Mouse (Mus musculus): ENCODE data around the gene Ccdc34.

The Ccdc34 gene

GRCm38 (mm10) chr2:109995061-109995460 is 22.6 kb upstream of the Ccdc34 start:
- intact Hi-C loops (cut with DNase I) = loop anchor here (5.0 kb wide), 1 partner anchor 78 kb away; the partner anchor contains the start of gene Lgr4

- intact Hi-C loops (cut with DNase I) = loop anchor here (5.0 kb wide), 1 partner anchor 79 kb away; the partner anchor contains the start of gene Lgr4
Observed at GRCm38 (mm10) chr2:109996411-109996810, 21.2 kb upstream of the Ccdc34 start.

- intact Hi-C loops (cut with DNase I) = no loop called here
Observed at GRCm38 (mm10) chr2:110004668-110005067, 12.9 kb upstream of the Ccdc34 start.

- intact Hi-C loops (cut with DNase I) = no loop called here
Observed at GRCm38 (mm10) chr2:110005164-110005563, 12.5 kb upstream of the Ccdc34 start.

- intact Hi-C loops (cut with DNase I) = no loop called here
Observed at GRCm38 (mm10) chr2:110005596-110006239, 11.9 kb upstream of the Ccdc34 start.

- intact Hi-C loops (cut with DNase I) = no loop called here
Observed at GRCm38 (mm10) chr2:110007423-110008267, 10.0 kb upstream of the Ccdc34 start.

- intact Hi-C loops (cut with DNase I) = no loop called here
Observed at GRCm38 (mm10) chr2:110009449-110009848, 8.2 kb upstream of the Ccdc34 start.

GRCm38 (mm10) chr2:110012184-110012725 is 5.4 kb upstream of the Ccdc34 start:
- intact Hi-C loops (cut with DNase I) = no loop called here

- intact Hi-C loops (cut with DNase I) = loop anchor here (5.0 kb wide), 2 partner anchors 115 to 190 kb away; no protein-coding TSS in a partner anchor
Observed at GRCm38 (mm10) chr2:110017087-110017486, 530 bp upstream of the Ccdc34 start.

GRCm38 (mm10) chr2:110019656-110020055 is 2.0 kb downstream of the Ccdc34 start:
- intact Hi-C loops (cut with DNase I) = loop anchor here (5.0 kb wide), 2 partner anchors 117 to 188 kb away; no protein-coding TSS in a partner anchor

GRCm38 (mm10) chr2:110020430-110020829 is 2.8 kb downstream of the Ccdc34 start:
- intact Hi-C loops (cut with DNase I) = no loop called here

GRCm38 (mm10) chr2:110036265-110036664 is 18.6 kb downstream of the Ccdc34 start:
- intact Hi-C loops (cut with DNase I) = no loop called here

- intact Hi-C loops (cut with DNase I) = no loop called here
Observed at GRCm38 (mm10) chr2:110036665-110037064, 19.0 kb downstream of the Ccdc34 start.

- intact Hi-C loops (cut with DNase I) = no loop called here
Observed at GRCm38 (mm10) chr2:110037221-110037620, 19.6 kb downstream of the Ccdc34 start.

GRCm38 (mm10) chr2:110038341-110038740 is 20.7 kb downstream of the Ccdc34 start:
- intact Hi-C loops (cut with DNase I) = no loop called here

GRCm38 (mm10) chr2:110042861-110043760 is 25.5 kb downstream of the Ccdc34 start:
- intact Hi-C loops (cut with DNase I) = no loop called here

- intact Hi-C loops (cut with DNase I) = no loop called here
Observed at GRCm38 (mm10) chr2:110058424-110058823, 40.8 kb downstream of the Ccdc34 start.

GRCm38 (mm10) chr2:110063131-110063530 is 45.5 kb downstream of the Ccdc34 start:
- intact Hi-C loops (cut with DNase I) = loop anchor here (1.0 to 10.0 kb wide), 3 partner anchors 142 to 502 kb away; no protein-coding TSS in a partner anchor

- intact Hi-C loops (cut with DNase I) = loop anchor here (10.0 kb wide), 1 partner anchor 496 kb away; no protein-coding TSS in a partner anchor
Observed at GRCm38 (mm10) chr2:110068916-110069315, 51.3 kb downstream of the Ccdc34 start.

- intact Hi-C loops (cut with DNase I) = no loop called here
Observed at GRCm38 (mm10) chr2:110073023-110073422, 55.4 kb downstream of the Ccdc34 start.

Measured in adrenal gland (tissue).